Mouse (Mus musculus) ES-E14 (cell line): ENCODE measurements at regions not wholly inside any gene's neighbourhood (a gene's known extent, or its start where the extent isn't known, plus 50 kb on each side); places are given as distances from the start of the nearest gene placed in this dataset.

Experiments used
- DNase-seq: peaks from one replicate; pipeline ENCODE4 v3.0.0-alpha.2; 2013; ENCODE audit warnings: low read depth, low spot score
- H3K27ac ChIP-seq: 2 replicates; pipeline ENCODE4 v1.5.1; 2012; ENCODE audit warnings: low read depth, mild to moderate bottlenecking, low read length, moderate library complexity, mixed read lengths; ENCODE audit not compliant: poor library complexity, insufficient read depth, severe bottlenecking
- H3K36me3 ChIP-seq: 2 replicates; pipeline ENCODE4 v1.6.1; 2012; ENCODE audit warnings: mild to moderate bottlenecking, low read length, moderate library complexity, mixed read lengths; ENCODE audit not compliant: control insufficient read depth, poor library complexity, insufficient read depth, severe bottlenecking
- H3K4me1 ChIP-seq, 2 experiments: fragments of 150-350 bp in 1 of 2; sonication (generic) in 1 of 2; 2 replicates each; pipeline ENCODE4 v1.6.1; 2012; ENCODE audit warnings: low read length in 2 of 2, mild to moderate bottlenecking in 1 of 2, mixed read lengths in 1 of 2; ENCODE audit not compliant: control insufficient read depth in 2 of 2, insufficient read depth in 2 of 2, poor library complexity in 1 of 2
- H3K4me3 ChIP-seq, 2 experiments: fragments of 150-350 bp in 1 of 2; sonication (generic) in 1 of 2; 2 replicates each; pipeline ENCODE4 v1.5.1; 2012; ENCODE audit warnings: low read length in 2 of 2, low read depth in 1 of 2, mild to moderate bottlenecking in 1 of 2, mixed read lengths in 1 of 2; ENCODE audit not compliant: insufficient read depth in 1 of 2, poor library complexity in 1 of 2, severe bottlenecking in 1 of 2
- H3K9ac ChIP-seq: 2 replicates; pipeline ENCODE4 v1.6.1; 2012; ENCODE audit warnings: low read depth, mild to moderate bottlenecking, low read length, mixed read lengths; ENCODE audit not compliant: poor library complexity, insufficient read depth, severe bottlenecking
- H3K9me3 ChIP-seq: fragments of 150-350 bp; sonication (generic); 2 replicates; pipeline ENCODE4 v1.6.1; 2012; ENCODE audit warnings: low read depth, mild to moderate bottlenecking, low read length; ENCODE audit not compliant: control insufficient read depth, insufficient read depth
- CHD2 ChIP-seq: IDR thresholded peaks from 2 replicates; pipeline ENCODE4 v1.6.1; 2014; ENCODE audit warnings: mild to moderate bottlenecking, low read depth, low read length, inconsistent platforms
- HCFC1 ChIP-seq: IDR thresholded peaks from 2 replicates; pipeline ENCODE4 v1.6.1; 2012; ENCODE audit warnings: low read length, inconsistent platforms, borderline replicate concordance; ENCODE audit not compliant: insufficient read depth
- MAFK ChIP-seq: IDR thresholded peaks from 2 replicates; pipeline ENCODE4 v1.6.1; 2014; ENCODE audit warnings: mild to moderate bottlenecking, low read depth, low read length, inconsistent platforms; ENCODE audit not compliant: insufficient read depth
- ZC3H11A ChIP-seq: IDR thresholded peaks from 2 replicates; pipeline ENCODE4 v1.6.1; 2012; ENCODE audit warnings: low read depth, mild to moderate bottlenecking, inconsistent platforms, low read length, borderline replicate concordance
- ZNF384 ChIP-seq: IDR thresholded peaks from 2 replicates; pipeline ENCODE4 v1.6.1; 2012; ENCODE audit warnings: low read depth, low read length, inconsistent platforms
- in situ Hi-C, 2 experiments: fragments of 600-800 bp; cut with MboI; formaldehyde crosslinking; loops; one replicate each; pipeline ENCODE4 v1.15.1; 2025; ENCODE audit warnings: low sequenced_read_pairs in 2 of 2, inconsistent platforms in 1 of 2; ENCODE audit not compliant: unreplicated experiment in 2 of 2

- no peak for TF ChIP-seq ZNF384
- H3K36me3 ChIP-seq: no peaks in the 10 kb centered on the region
- no peaks in the 10 kb centered on the region for H3K9me3 ChIP-seq
- DNase-seq: no peak
- H3K4me1 ChIP-seq: no peaks in the 10 kb centered on the region
- no peak overlapping the region for H3K4me3 ChIP-seq
- no peak overlapping the region for H3K9ac ChIP-seq
- no peak overlapping the region for H3K27ac ChIP-seq
- in situ Hi-C loops: no loop called here
Measured at GRCm38 (mm10) chr19:35282775-35283447, 360.8 kb downstream of the Kif20b start.

DNA sequence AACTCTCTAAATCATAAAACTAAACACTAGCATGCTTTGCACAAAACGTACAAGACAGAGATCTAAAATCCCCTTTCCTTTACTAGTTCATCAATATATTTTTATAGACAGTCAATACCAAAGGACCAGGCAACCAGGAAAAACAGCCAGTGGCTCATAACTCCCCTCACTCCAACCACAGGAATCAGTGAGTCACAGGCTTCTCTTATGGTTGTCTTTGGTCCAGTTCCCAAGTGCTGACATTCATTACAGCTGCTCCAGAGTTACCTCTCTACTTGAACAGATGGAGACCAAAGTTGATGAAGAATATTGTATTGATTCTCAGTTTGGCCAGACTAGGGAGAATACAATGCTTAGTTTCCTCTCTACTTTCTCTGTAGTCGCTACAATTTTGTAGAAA lies 376.7 kb downstream of the Kif20b start:
- no peak for DNase-seq
- in situ Hi-C loops: no loop called here

GRCm38 (mm10) chr19:35302723-35303270 lies 380.6 kb downstream of the Kif20b start:
- TF ChIP-seq MAFK (no peak), HCFC1 (no peak), CHD2 (no peak), ZNF384 (no peak), ZC3H11A (no peak)
- in situ Hi-C loops: no loop called here
- H3K36me3 ChIP-seq: no peaks in the 10 kb centered on the region

More for the DNA sequence above, 376.7 kb downstream of the Kif20b start:
- H3K27ac ChIP-seq: no peak overlapping the region
- no peaks in the 10 kb centered on the region for H3K36me3 ChIP-seq
- H3K4me3 ChIP-seq: no peak overlapping the region
- H3K9ac ChIP-seq: no peak overlapping the region
- TF ChIP-seq HCFC1 (no peak), MAFK (no peak), ZNF384 (no peak), CHD2 (no peak), ZC3H11A (no peak)
- H3K9me3 ChIP-seq: no peaks in the 10 kb centered on the region
- H3K4me1 ChIP-seq: no peaks in the 10 kb centered on the region

More at GRCm38 (mm10) chr19:35302723-35303270, 380.6 kb downstream of the Kif20b start:
- no peaks in the 10 kb centered on the region for H3K4me1 ChIP-seq
- H3K9ac ChIP-seq: no peak overlapping the region
- H3K4me3 ChIP-seq: no peak overlapping the region
- no peak overlapping the region for H3K27ac ChIP-seq
- H3K9me3 ChIP-seq: no peaks in the 10 kb centered on the region
- no peak for DNase-seq
